8 mouse cellular contexts compared by ENCODE assay signal in genomic region chr16:38089447-38090170, GRCm38 (mm10). TPM values are rescaled to one million over a fixed set of nuclear protein-coding genes. Genes with fewer than 3 reads are reported as not detected.
DNase-seq lines count a peak whose midpoint lies in the region; ATAC-seq and TF ChIP-seq lines count a peak whose summit lies in the region.

No protein-coding gene starts in this region.

- DNase-seq in kidney, postnatal 14 days = no peak
- peak; percentile 39 for DNase-seq in MEL-GATA-1-ER (ENCODE audit: extremely low read depth, low read depth)
- no peak for DNase-seq in limb, embryonic 10.5 days (ENCODE audit: low spot score)
- no peak for DNase-seq in spleen, postnatal 36 days (ENCODE audit: low spot score in 2 of 2)
- no peak for DNase-seq in cerebellum, adult 8-10 months

- WGBS in kidney, embryonic 16.5 days = 0% methylated on average over 67 of the region's 76 CpGs
- under 1% methylated on average over 68 of the region's 76 CpGs for WGBS in embryonic facial prominence, embryonic 15.5 days
- under 1% methylated on average over 62 of the region's 76 CpGs for WGBS in limb, embryonic 10.5 days

- H3K27ac ChIP-seq in kidney, embryonic 16.5 days (ENCODE audit: low read length) = peak overlapping the region; percentile 100
- H3K27ac ChIP-seq in embryonic facial prominence, embryonic 15.5 days (replicated peaks) = peak overlapping the region; percentile 100
- peak overlapping the region; percentile 99 for H3K27ac ChIP-seq in limb, embryonic 10.5 days

- no peaks in the 10 kb centered on the region for H3K9me3 ChIP-seq in kidney, embryonic 16.5 days (ENCODE audit: low read length)
- no peaks in the 10 kb centered on the region for H3K9me3 ChIP-seq in embryonic facial prominence, embryonic 15.5 days (replicated peaks)
- no peaks in the 10 kb centered on the region for H3K9me3 ChIP-seq in limb, embryonic 10.5 days (replicated peaks)

- H3K4me2 ChIP-seq in kidney, embryonic 16.5 days (replicated peaks; ENCODE audit: low read depth, low read length) = peak overlapping the region; percentile 24
- H3K4me2 ChIP-seq in embryonic facial prominence, embryonic 15.5 days (replicated peaks) = peak overlapping the region; percentile 52
- H3K4me2 ChIP-seq in myocyte (ENCODE audit: low read depth) = peak overlapping the region; percentile 83

- peak overlapping the region; percentile 98 for H3K9ac ChIP-seq in kidney, embryonic 16.5 days (replicated peaks; ENCODE audit: low read length)
- H3K9ac ChIP-seq in embryonic facial prominence, embryonic 15.5 days = peak overlapping the region; percentile 99

- H3K27me3 ChIP-seq in kidney, embryonic 16.5 days (ENCODE audit: insufficient read depth, low read length) = no peaks in the 10 kb centered on the region
- H3K27me3 ChIP-seq in embryonic facial prominence, embryonic 15.5 days = no peaks in the 10 kb centered on the region
- H3K27me3 ChIP-seq in limb, embryonic 10.5 days (ENCODE audit: low read depth, poor library complexity, severe bottlenecking) = no peaks in the 10 kb centered on the region
- H3K27me3 ChIP-seq in myocyte (ENCODE audit: control insufficient read depth, insufficient read depth, insufficient read length) = no peaks in the 10 kb centered on the region

- H3K4me1 ChIP-seq in kidney, embryonic 16.5 days (ENCODE audit: insufficient read depth, low read length) = peaks cover 29% of the 10 kb centered on the region
- peaks cover 26% of the 10 kb centered on the region for H3K4me1 ChIP-seq in embryonic facial prominence, embryonic 15.5 days
- peaks cover 26% of the 10 kb centered on the region for H3K4me1 ChIP-seq in limb, embryonic 10.5 days

- H3ac ChIP-seq in myocyte (ENCODE audit: control insufficient read depth, insufficient read length) = peak overlapping the region; percentile 85

- H3K4me3 ChIP-seq in kidney, embryonic 16.5 days (ENCODE audit: low read length) = peak overlapping the region; percentile 91
- peak overlapping the region; percentile 97 for H3K4me3 ChIP-seq in embryonic facial prominence, embryonic 15.5 days (replicated peaks)
- H3K4me3 ChIP-seq in limb, embryonic 10.5 days = peak overlapping the region; percentile 93
- peak overlapping the region; percentile 87 for H3K4me3 ChIP-seq in myocyte

- TF ChIP-seq POLR2A in myocyte (IDR thresholded peaks at IDR 0.05; ENCODE audit: insufficient read length, low read depth) = peak; percentile 85

- peaks cover 48% of the 10 kb centered on the region for H3K79me2 ChIP-seq in myocyte (ENCODE audit: control insufficient read depth, insufficient read depth)

- ATAC-seq in kidney, embryonic 16.5 days (ENCODE audit: low FRiP score, low TSS enrichment) = no peak; the same call in 1 of the 2 replicates
- peak; percentile 16 for ATAC-seq in embryonic facial prominence, embryonic 15.5 days (ENCODE audit: insufficient number of reproducible peaks, low FRiP score, low TSS enrichment, low read depth)

- H3K36me3 ChIP-seq in kidney, embryonic 16.5 days (ENCODE audit: insufficient read depth, low read length) = no peaks in the 10 kb centered on the region
- no peaks in the 10 kb centered on the region for H3K36me3 ChIP-seq in embryonic facial prominence, embryonic 15.5 days
- peaks cover 9% of the 10 kb centered on the region; the same call in 1 of the 2 replicates for H3K36me3 ChIP-seq in limb, embryonic 10.5 days
- H3K36me3 ChIP-seq in myocyte (ENCODE audit: control insufficient read depth, insufficient read depth) = no peaks in the 10 kb centered on the region

TF ChIP-seq in myocyte, 11 proteins besides CTCF, POLR2A, EP300 and RAD21:
- TF ChIP-seq CEBPB (IDR thresholded peaks at IDR 0.05; ENCODE audit: insufficient read depth, poor library complexity, severe bottlenecking) = no peak
- peak in 2 of 3 experiments; percentile 20 to 41 for TF ChIP-seq MYOD1 (IDR thresholded peaks at IDR 0.05; ENCODE audit: control insufficient read depth in 1 of 3, insufficient read length in 2 of 3, low read depth in 2 of 3)
- TF ChIP-seq USF1 (IDR thresholded peaks at IDR 0.05; ENCODE audit: low read depth) = no peak
- no peak for TF ChIP-seq E2F4 (IDR thresholded peaks at IDR 0.05; ENCODE audit: insufficient read depth)
- TF ChIP-seq REST (IDR thresholded peaks at IDR 0.05; ENCODE audit: insufficient read depth, insufficient read length) = no peak
- peak in 1 of 3 experiments; percentile 38 for TF ChIP-seq MYOG (IDR thresholded peaks at IDR 0.05; ENCODE audit: control insufficient read depth in 1 of 3, insufficient read depth in 1 of 3, insufficient read length in 2 of 3, low read depth in 2 of 3)
- TF ChIP-seq TCF3 (IDR thresholded peaks at IDR 0.05; ENCODE audit: insufficient read length, low read depth) = no peak
- TF ChIP-seq POLR2AphosphoS2 (IDR thresholded peaks at IDR 0.05; ENCODE audit: insufficient read length, low read depth) = peak; percentile 83
- no peak for TF ChIP-seq TCF12 (IDR thresholded peaks at IDR 0.05; ENCODE audit: insufficient read depth, poor library complexity, severe bottlenecking)

RNA-seq across cellular contexts. Expression of gene Gsk3b, which starts 0.8 kb away (rescaled TPM):
- polyA plus RNA-seq in kidney, embryonic 16.5 days (2015; fragmentation: Nextera tagmentation; extraction: Ambion mirVana) = 50.3 and 56.2 TPM in 2 replicates
- 56.8 and 59.9 TPM in 2 replicates for polyA plus RNA-seq in embryonic facial prominence, embryonic 15.5 days (2015; fragmentation: Nextera tagmentation; extraction: Ambion mirVana)
- polyA plus RNA-seq in limb, embryonic 10.5 days (2016; fragmentation: Nextera tagmentation; extraction: Ambion mirVana) = 46.1 and 59.4 TPM in 2 replicates
- 18.7 TPM for polyA plus RNA-seq in myocyte (2012; fragmentation: generic; extraction: Trizol)

Comparison
In these comparisons a context has a peak if more than half of its experiments do, and no peak if none do; other contexts are left out.
1. H3K4me2 ChIP-seq: peak in every context shown above with its lines; median percentile 83 in myocyte; 52 in embryonic facial prominence, embryonic 15.5 days; 24 in kidney, embryonic 16.5 days.